Mouse (Mus musculus) cortical plate, adult 2 months (tissue): ENCODE results near the gene Rapgef2. TPM values are rescaled to one million over a fixed set of nuclear protein-coding genes. Genes with fewer than 3 reads are reported as not detected.

Experiments used
- H3K27ac ChIP-seq: fragments of 200-500 bp; 2 replicates; pipeline ENCODE4 v1.5.1; 2012; ENCODE audit warnings: low read length, control low read depth, inconsistent platforms; ENCODE audit not compliant: insufficient read depth
- H3K4me1 ChIP-seq: fragments of 200-500 bp; 2 replicates; pipeline ENCODE4 v1.6.1; 2011; ENCODE audit warnings: low read length; ENCODE audit not compliant: control insufficient read depth, insufficient read depth
- H3K4me3 ChIP-seq: fragments of 200-500 bp; 2 replicates; pipeline ENCODE4 v1.5.1; 2011; ENCODE audit warnings: mild to moderate bottlenecking, low read length, control low read depth; ENCODE audit not compliant: insufficient read depth
- CTCF ChIP-seq: fragments of 200-500 bp; IDR thresholded peaks from 2 replicates; pipeline ENCODE4 v1.5.1; 2011; ENCODE audit warnings: mild to moderate bottlenecking, control low read depth, low read length; ENCODE audit not compliant: insufficient read depth; ENCODE audit errors: extremely low read depth
- POLR2A ChIP-seq: fragments of 200-500 bp; IDR thresholded peaks from 2 replicates; pipeline ENCODE4 v1.6.1; 2011; ENCODE audit warnings: mild to moderate bottlenecking, low read length, control low read depth; ENCODE audit not compliant: insufficient read depth; ENCODE audit errors: extremely low read depth
- polyA plus RNA-seq: library from polyadenylated mRNA; depleted of rRNA; stranded (reverse); fragments of >200 nt; gene quantifications from 2 replicates; pipeline ENCODE4 v1.2.3, GENCODE M21; 2012

Rapgef2 gene
- polyA plus RNA-seq, 1 experiment = 45.3 TPM

- Histone ChIP-seq H3K4me3 (no peak overlapping the region), H3K27ac (no peak overlapping the region), H3K4me1 (peaks cover 8% of the 10 kb centered on the region)
- TF ChIP-seq CTCF = no peak
- no peak for TF ChIP-seq POLR2A
Observed at GRCm38 (mm10) chr3:79242298-79242697, 44.0 kb downstream of the Rapgef2 start.

- peak; percentile 24; the same call in 1 of the 2 replicates for TF ChIP-seq POLR2A
- no peak for TF ChIP-seq CTCF
- Histone ChIP-seq H3K27ac (no peak overlapping the region), H3K4me3 (no peak overlapping the region), H3K4me1 (peaks cover 9% of the 10 kb centered on the region)
Observed at GRCm38 (mm10) chr3:79239066-79239462, 47.3 kb downstream of the Rapgef2 start.

GRCm38 (mm10) chr3:79238456-79239065 lies 47.8 kb downstream of the Rapgef2 start:
- TF ChIP-seq CTCF = no peak
- TF ChIP-seq POLR2A = no peak
- Histone ChIP-seq H3K27ac (no peak overlapping the region), H3K4me1 (peaks cover 11% of the 10 kb centered on the region), H3K4me3 (no peak overlapping the region)

- no peak for TF ChIP-seq POLR2A
- no peak for TF ChIP-seq CTCF
- Histone ChIP-seq H3K4me3 (no peak overlapping the region), H3K4me1 (peaks cover 11% of the 10 kb centered on the region), H3K27ac (no peak overlapping the region)
Observed at GRCm38 (mm10) chr3:79237619-79238342, 48.5 kb downstream of the Rapgef2 start.

GRCm38 (mm10) chr3:79234485-79234884 lies 51.8 kb downstream of the Rapgef2 start:
- Histone ChIP-seq H3K4me1 (peaks cover 14% of the 10 kb centered on the region), H3K27ac (no peak overlapping the region), H3K4me3 (no peak overlapping the region)
- TF ChIP-seq CTCF = no peak
- TF ChIP-seq POLR2A = no peak

GRCm38 (mm10) chr3:79233478-79234415 lies 52.6 kb downstream of the Rapgef2 start:
- Histone ChIP-seq H3K27ac (no peak overlapping the region), H3K4me3 (no peak overlapping the region), H3K4me1 (peaks cover 13% of the 10 kb centered on the region)
- no peak for TF ChIP-seq POLR2A
- TF ChIP-seq CTCF = no peak

- H3K4me1 ChIP-seq = peaks cover 13% of the 10 kb centered on the region; the same call in 1 of the 2 replicates
- no peak overlapping the region for H3K27ac ChIP-seq
- no peak overlapping the region for H3K4me3 ChIP-seq
- TF ChIP-seq CTCF (no peak), POLR2A (no peak)
Observed at GRCm38 (mm10) chr3:79230718-79231117, 55.6 kb downstream of the Rapgef2 start.

- Histone ChIP-seq H3K4me1 (peaks cover 13% of the 10 kb centered on the region; the same call in 1 of the 2 replicates), H3K27ac (no peak overlapping the region), H3K4me3 (no peak overlapping the region)
- TF ChIP-seq CTCF (no peak), POLR2A (no peak)
Observed at GRCm38 (mm10) chr3:79229546-79229945, 56.8 kb downstream of the Rapgef2 start.

- TF ChIP-seq CTCF (no peak), POLR2A (no peak)
- H3K27ac ChIP-seq = no peak overlapping the region
- H3K4me3 ChIP-seq = no peak overlapping the region
- H3K4me1 ChIP-seq = peaks cover 15% of the 10 kb centered on the region; the same call in 1 of the 2 replicates
Observed at GRCm38 (mm10) chr3:79228304-79228703, 58.0 kb downstream of the Rapgef2 start.
